Mouse (Mus musculus): ENCODE measurements around the gene Icos.

The Icos gene

GRCm38 (mm10) chr1:61039310-61039709 is 61.6 kb downstream of the Icos start:
- DNase-seq (ENCODE audit: low read depth, low spot score), result no peak

GRCm38 (mm10) chr1:61040401-61040800 is 62.7 kb downstream of the Icos start:
- DNase-seq (ENCODE audit: low read depth, low spot score), result no peak

GRCm38 (mm10) chr1:61042842-61043241 is 65.1 kb downstream of the Icos start:
- no peak for DNase-seq (ENCODE audit: low read depth, low spot score)

- no peak for DNase-seq (ENCODE audit: low read depth, low spot score)
Measured at GRCm38 (mm10) chr1:61046055-61046705, 68.5 kb downstream of the Icos start.

GRCm38 (mm10) chr1:61047336-61047735 is 69.6 kb downstream of the Icos start:
- DNase-seq (ENCODE audit: low read depth, low spot score), result no peak

Measured in ZHBTc4 (cell line).